Mouse (Mus musculus): ENCODE data around the gene Nrbp1. TPM values are rescaled to one million over a fixed set of nuclear protein-coding genes. Genes with fewer than 3 reads are reported as not detected.

Gene Nrbp1
- total and polyA plus RNA-seq, 3 experiments = 78.2 to 229 (median 84.9) TPM

GRCm38 (mm10) chr5:31266101-31266500 lies 25.4 kb downstream of the Nrbp1 start:
- DNase-seq = no peak

DNA sequence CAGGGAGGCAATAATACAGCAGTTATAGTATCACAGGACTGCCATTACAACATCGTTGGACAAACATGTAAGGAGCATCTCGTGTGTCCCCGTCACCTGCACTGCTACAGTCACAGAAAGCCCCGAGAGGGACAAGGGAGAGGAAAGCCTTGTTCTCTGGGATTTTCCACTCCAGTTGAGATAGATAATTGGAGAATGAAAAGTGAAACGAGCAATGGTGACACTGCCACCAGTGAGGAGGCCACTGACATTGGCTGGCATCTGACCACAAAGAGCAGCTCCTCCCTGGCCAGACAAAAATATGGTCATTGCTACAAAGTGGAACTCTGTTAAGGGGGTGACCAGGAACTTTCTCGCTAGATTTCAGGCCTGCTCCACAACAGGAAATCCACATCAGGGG lies 27.0 kb downstream of the Nrbp1 start:
- no peak for DNase-seq

GRCm38 (mm10) chr5:31273018-31273417 lies 32.4 kb downstream of the Nrbp1 start:
- DNase-seq = no peak

DNA sequence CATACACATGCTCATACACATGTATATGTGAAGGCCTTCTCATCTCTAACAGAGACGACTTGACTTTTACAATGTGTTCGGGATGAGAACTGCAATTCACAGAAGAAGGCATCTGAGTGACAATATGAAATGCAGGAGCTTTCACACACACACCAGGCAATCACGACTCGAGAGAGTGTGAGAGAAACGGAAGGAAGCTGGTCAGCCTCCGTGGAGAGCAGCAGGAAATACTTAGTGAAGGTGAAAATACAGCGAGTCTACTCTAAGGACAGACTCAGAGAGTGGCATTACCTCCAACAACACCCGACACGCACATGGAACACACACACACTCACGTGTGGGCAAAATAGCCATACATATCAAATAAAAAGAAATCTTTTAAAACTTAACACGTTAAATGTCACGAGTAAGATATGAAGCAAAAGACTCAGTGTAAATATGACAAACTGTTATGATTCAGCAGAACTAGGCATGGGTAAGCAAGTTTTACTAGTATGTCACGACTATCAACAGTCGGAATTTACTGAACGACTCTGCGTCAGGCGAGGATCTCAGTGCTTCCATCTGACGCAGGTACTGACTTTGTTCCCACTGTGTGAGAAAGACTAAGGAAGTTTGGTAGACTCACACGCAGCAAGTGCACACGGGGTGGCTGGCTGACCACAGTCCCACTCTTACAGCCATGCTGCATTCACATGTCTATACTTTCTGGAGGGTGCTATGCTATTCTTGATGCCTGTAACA lies 38.8 kb downstream of the Nrbp1 start:
- no peak for DNase-seq

DNA sequence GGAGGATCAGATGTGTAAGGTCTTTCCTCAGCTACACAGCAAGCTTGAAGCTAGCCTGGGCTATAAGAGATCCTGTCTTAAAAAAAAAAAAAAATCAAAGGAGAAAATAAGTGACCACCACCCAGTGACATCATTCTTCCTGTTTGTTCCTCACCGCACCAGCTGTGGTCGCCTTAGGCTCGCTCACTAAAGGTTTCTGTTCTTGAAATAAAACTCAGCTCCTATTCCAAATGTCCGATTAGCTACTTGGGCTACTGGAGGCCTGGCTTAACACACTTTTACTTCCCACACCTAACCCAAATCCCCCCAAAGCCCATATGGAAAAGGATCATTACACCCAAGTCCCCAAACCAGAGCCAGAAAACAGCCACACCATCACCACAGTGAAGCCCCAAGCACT lies 47.6 kb downstream of the Nrbp1 start:
- no peak for DNase-seq

- DNase-seq = no peak
Measured at GRCm38 (mm10) chr5:31288655-31289054, 48.0 kb downstream of the Nrbp1 start.

GRCm38 (mm10) chr5:31289626-31290230 lies 49.1 kb downstream of the Nrbp1 start:
- DNase-seq = no peak

GRCm38 (mm10) chr5:31290521-31291360 lies 50.1 kb downstream of the Nrbp1 start, which contains the start of gene Ift172:
Ift172 (minus strand) TSS chr5:31291116.
- DNase-seq = peak; percentile 98

GRCm38 (mm10) chr5:31291361-31291688 lies 50.7 kb downstream of the Nrbp1 start:
- no peak for DNase-seq

GRCm38 (mm10) chr5:31294964-31295605 lies 54.4 kb downstream of the Nrbp1 start:
- peak; percentile 55 for DNase-seq

DNA sequence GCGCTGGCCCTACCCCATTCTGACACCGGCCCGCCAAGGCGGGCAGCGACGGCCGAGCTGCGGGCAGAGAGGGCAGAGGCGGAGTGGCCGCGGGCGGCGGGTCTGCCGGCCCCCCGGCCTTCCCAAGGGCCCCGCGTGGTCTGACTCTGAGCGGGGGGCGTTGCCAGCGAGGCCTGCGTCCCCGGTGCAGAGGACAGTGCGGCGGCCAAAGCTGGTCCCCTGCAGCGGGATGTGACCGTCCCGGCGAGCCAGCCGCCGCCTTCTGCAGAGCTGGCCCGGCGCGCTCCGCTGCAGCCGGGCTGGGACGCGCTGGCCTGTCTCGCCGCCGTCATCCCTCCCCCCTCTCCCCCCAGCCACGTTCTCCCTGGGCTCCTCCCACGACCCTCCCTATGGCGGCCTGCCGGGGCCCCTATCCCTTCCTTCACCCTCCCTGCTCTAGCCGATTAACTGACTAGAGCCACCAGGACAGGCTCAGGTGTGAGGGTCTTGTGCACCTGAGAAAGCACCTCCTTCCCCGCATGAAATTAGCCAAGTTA lies 55.0 kb downstream of the Nrbp1 start, which contains the start of gene Fndc4:
TSS of gene Fndc4 (minus strand) at position 475 of the 536 bp plus-strand sequence.
- DNase-seq = peak; percentile 48

GRCm38 (mm10) chr5:31297047-31297757 lies 56.5 kb downstream of the Nrbp1 start, which contains the start of gene Gckr:
Gckr (plus strand) TSS chr5:31297443.
- DNase-seq = peak; percentile 13

GRCm38 (mm10) chr5:31297981-31298380 lies 57.3 kb downstream of the Nrbp1 start:
- no peak for DNase-seq

DNA sequence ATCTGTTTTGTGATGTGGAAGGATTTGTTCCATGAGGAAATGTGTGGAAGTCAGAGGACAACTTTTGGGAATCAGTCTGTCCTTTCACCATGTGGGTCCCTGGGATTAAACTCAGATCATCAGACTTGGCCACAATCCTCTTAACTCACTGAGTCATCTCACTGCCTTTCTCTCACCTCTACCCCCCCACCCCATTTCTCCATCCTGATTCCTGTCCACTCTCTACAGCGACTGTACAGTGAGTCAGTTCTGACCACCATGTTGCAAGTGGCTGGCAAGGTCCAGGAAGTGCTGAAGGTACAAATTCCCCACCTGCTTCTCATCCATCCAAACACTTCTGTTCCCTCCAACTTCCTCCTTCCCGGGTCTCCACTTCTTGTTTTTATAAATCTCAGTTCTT lies 57.8 kb downstream of the Nrbp1 start:
- no peak for DNase-seq

Other genes starting within 250 kb of the Nrbp1 start
- gene Atraid, start 192.6 kb upstream of the Nrbp1 start, total RNA-seq (2021) = 100 to 1,000 TPM; 117 to 125 TPM
- gene Atraid, start 192.6 kb upstream of the Nrbp1 start, polyA plus RNA-seq (2012; rRNA removed) = 101 and 114 TPM in 2 replicates
- 10 to 100 TPM; 27.7 to 39.6 TPM for gene Slc5a6, start 191.9 kb upstream of the Nrbp1 start, total RNA-seq (2021)
- 88.3 and 93.5 TPM in 2 replicates for gene Slc5a6, start 191.9 kb upstream of the Nrbp1 start, polyA plus RNA-seq (2012; rRNA removed)
- 10 to 100 TPM; 17.5 to 33.1 TPM for gene Cad, start 186.1 kb upstream of the Nrbp1 start, total RNA-seq (2021)
- 43.2 and 48.0 TPM in 2 replicates for gene Cad, start 186.1 kb upstream of the Nrbp1 start, polyA plus RNA-seq (2012; rRNA removed)
- not detected for gene Dnajc5g, start 134.6 kb upstream of the Nrbp1 start, total RNA-seq (2021)
- not detected in 2 replicates for gene Dnajc5g, start 134.6 kb upstream of the Nrbp1 start, polyA plus RNA-seq (2012; rRNA removed)
- gene Slc30a3, start 132.6 kb upstream of the Nrbp1 start, total RNA-seq (2021) = not detected
- not detected in 2 replicates for gene Slc30a3, start 132.6 kb upstream of the Nrbp1 start, polyA plus RNA-seq (2012; rRNA removed)
- gene Trim54, start 124.2 kb upstream of the Nrbp1 start, total RNA-seq (2021) = not detected
- gene Trim54, start 124.2 kb upstream of the Nrbp1 start, polyA plus RNA-seq (2012; rRNA removed) = not detected in 2 replicates
- gene Ucn, start 102.0 kb upstream of the Nrbp1 start, total RNA-seq (2021) = not detected
- gene Ucn, start 102.0 kb upstream of the Nrbp1 start, polyA plus RNA-seq (2012; rRNA removed) = not detected in 2 replicates
- 10 to 100 TPM; 71.0 to 72.1 TPM for gene Mpv17, start 86.6 kb upstream of the Nrbp1 start, total RNA-seq (2021)
- 127 and 137 TPM in 2 replicates for gene Mpv17, start 86.6 kb upstream of the Nrbp1 start, polyA plus RNA-seq (2012; rRNA removed)
- gene Gm29609, start 61.0 kb upstream of the Nrbp1 start, total RNA-seq (2021) = 1 to 10 TPM; 1.1 to 1.4 TPM
- gene Gm29609, start 61.0 kb upstream of the Nrbp1 start, polyA plus RNA-seq (2012; rRNA removed) = 0.52 and 0.94 TPM in 2 replicates
- 10 to 100 TPM; 51.9 to 67.4 TPM for gene Gtf3c2, start 60.7 kb upstream of the Nrbp1 start, total RNA-seq (2021)
- 34.8 and 47.8 TPM in 2 replicates for gene Gtf3c2, start 60.7 kb upstream of the Nrbp1 start, polyA plus RNA-seq (2012; rRNA removed)
- 100 to 1,000 TPM in 1 of 2 experiments, 10 to 100 TPM in 1; 85.7 to 115 TPM for gene Snx17, start 47.6 kb upstream of the Nrbp1 start, total RNA-seq (2021)
- gene Snx17, start 47.6 kb upstream of the Nrbp1 start, polyA plus RNA-seq (2012; rRNA removed) = 85.1 and 92.2 TPM in 2 replicates
- 10 to 100 TPM; 39.5 to 45.7 TPM for gene Eif2b4, start 47.4 kb upstream of the Nrbp1 start, total RNA-seq (2021)
- gene Eif2b4, start 47.4 kb upstream of the Nrbp1 start, polyA plus RNA-seq (2012; rRNA removed) = 26.8 and 35.7 TPM in 2 replicates
- 10 to 100 TPM; 28.5 to 29.5 TPM for gene Zfp513, start 38.6 kb upstream of the Nrbp1 start, total RNA-seq (2021)
- gene Zfp513, start 38.6 kb upstream of the Nrbp1 start, polyA plus RNA-seq (2012; rRNA removed) = 75.5 and 77.8 TPM in 2 replicates
- gene Ppm1g, start 20.2 kb upstream of the Nrbp1 start, total RNA-seq (2021) = 100 to 1,000 TPM; 105 TPM
- gene Ppm1g, start 20.2 kb upstream of the Nrbp1 start, polyA plus RNA-seq (2012; rRNA removed) = 174 and 197 TPM in 2 replicates
- not detected for gene Gm9970, start 368 bp downstream of the Nrbp1 start, total RNA-seq (2021)
- gene Gm9970, start 368 bp downstream of the Nrbp1 start, polyA plus RNA-seq (2012; rRNA removed) = 3.7 and 3.9 TPM in 2 replicates
- gene Krtcap3, start 10.8 kb downstream of the Nrbp1 start, total RNA-seq (2021) = 1 to 10 TPM; 2.2 to 4.5 TPM
- gene Krtcap3, start 10.8 kb downstream of the Nrbp1 start, polyA plus RNA-seq (2012; rRNA removed) = 13.3 and 13.6 TPM in 2 replicates
- 10 to 100 TPM; 28.9 to 38.1 TPM for gene Ift172, start 50.3 kb downstream of the Nrbp1 start, total RNA-seq (2021)
- gene Ift172, start 50.3 kb downstream of the Nrbp1 start, polyA plus RNA-seq (2012; rRNA removed) = 29.5 and 30.1 TPM in 2 replicates
- 10 to 100 TPM; 11.1 to 20.8 TPM for gene Fndc4, start 55.2 kb downstream of the Nrbp1 start, total RNA-seq (2021)
- 25.0 and 28.6 TPM in 2 replicates for gene Fndc4, start 55.2 kb downstream of the Nrbp1 start, polyA plus RNA-seq (2012; rRNA removed)
- under 1 TPM in 1 of 2 experiments, not detected in 1; 0.61 TPM for gene Gckr, start 56.6 kb downstream of the Nrbp1 start, total RNA-seq (2021)
- gene Gckr, start 56.6 kb downstream of the Nrbp1 start, polyA plus RNA-seq (2012; rRNA removed) = 0.13 and 0.20 TPM in 2 replicates
- gene Zfp512, start 211.6 kb downstream of the Nrbp1 start, total RNA-seq (2021) = 10 to 100 TPM; 14.2 to 22.2 TPM
- gene Zfp512, start 211.6 kb downstream of the Nrbp1 start, polyA plus RNA-seq (2012; rRNA removed) = 4.9 and 5.1 TPM in 2 replicates
- gene 4930548H24Rik, start 244.9 kb downstream of the Nrbp1 start, total RNA-seq (2021) = under 1 TPM in 1 of 2 experiments, not detected in 1; 0.14 TPM
- gene 4930548H24Rik, start 244.9 kb downstream of the Nrbp1 start, polyA plus RNA-seq (2012; rRNA removed) = not detected in 2 replicates